Mouse (Mus musculus) thymus, adult 18-20 months (tissue): ENCODE measurements around the gene Olfr619.

ENCODE experiments used
- DNase-seq, 2 experiments: peaks; one replicate each; pipeline ENCODE4 v3.0.0; 2022; ENCODE audit warnings: mixed read lengths in 2 of 2

Gene Olfr619

DNA sequence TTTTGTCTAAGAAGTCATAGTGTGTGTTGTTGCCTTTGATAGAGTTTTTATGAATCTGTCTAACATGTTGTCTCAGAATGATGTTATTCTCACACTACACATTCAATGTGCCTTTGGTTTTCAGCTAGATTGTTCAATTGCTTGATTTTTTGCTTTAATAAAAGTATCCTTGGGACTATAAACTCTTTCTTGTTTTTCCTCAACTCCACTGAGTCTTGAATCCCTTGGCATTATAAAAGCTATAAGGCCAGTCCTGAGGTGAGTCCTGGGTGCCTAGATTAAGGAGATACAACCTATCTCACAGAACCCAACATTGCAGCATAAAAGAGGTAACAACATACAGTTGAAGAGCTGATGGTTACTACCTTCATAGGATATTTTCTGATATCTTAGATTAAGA lies at the start of gene Olfr619:
Gene Olfr619, plus strand, starts transcription at position 301 of the 400 bp plus-strand sequence.
- DNase-seq: no peak

GRCm38 (mm10) chr7:103555779-103556178 lies 44.6 kb upstream of the Olfr619 start, which contains the start of gene Olfr615:
Gene Olfr615 (plus strand): TSS chr7:103556079.
- DNase-seq: no peak

GRCm38 (mm10) chr7:103569043-103569442 lies 31.3 kb upstream of the Olfr619 start, which contains the start of gene Olfr616:
Gene Olfr616 (minus strand): TSS chr7:103569143.
- DNase-seq: no peak

GRCm38 (mm10) chr7:103572761-103573160 lies 27.6 kb upstream of the Olfr619 start, which contains the start of gene Olfr617:
Gene Olfr617 (plus strand): TSS chr7:103573061.
- no peak for DNase-seq

DNA sequence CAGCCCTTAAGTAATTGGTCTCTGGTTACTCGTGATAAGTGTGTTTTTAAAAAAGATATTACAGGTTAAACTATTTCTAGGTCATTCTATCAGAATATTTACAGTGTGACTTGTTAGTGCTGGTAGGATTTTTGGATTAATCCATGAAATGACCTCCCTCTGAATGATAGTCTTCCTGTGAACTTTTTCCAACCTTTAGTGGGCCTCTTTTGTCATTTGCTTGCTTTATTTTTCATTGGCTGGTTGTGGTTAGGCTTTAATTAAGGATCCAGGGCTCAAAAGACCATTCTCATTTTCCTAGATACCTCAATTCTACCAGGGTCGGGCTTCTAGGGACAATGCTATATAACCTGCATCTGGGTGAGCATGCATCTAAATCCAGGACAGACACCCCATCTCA lies 10.6 kb upstream of the Olfr619 start, which contains the start of gene Olfr618:
Gene Olfr618, plus strand, starts transcription at position 301 of the 400 bp plus-strand sequence.
- DNase-seq: no peak

- DNase-seq: no peak
These were observed 7.0 kb downstream of the Olfr619 start for GRCm38 (mm10) chr7:103607425-103607824.

- DNase-seq: no peak
These were observed 12.1 kb downstream of the Olfr619 start, which contains the start of gene Olfr620 for GRCm38 (mm10) chr7:103612434-103612833. Gene Olfr620 (minus strand): TSS chr7:103612534.

- DNase-seq: no peak
These were observed 36.4 kb downstream of the Olfr619 start for GRCm38 (mm10) chr7:103636795-103637194.

DNA sequence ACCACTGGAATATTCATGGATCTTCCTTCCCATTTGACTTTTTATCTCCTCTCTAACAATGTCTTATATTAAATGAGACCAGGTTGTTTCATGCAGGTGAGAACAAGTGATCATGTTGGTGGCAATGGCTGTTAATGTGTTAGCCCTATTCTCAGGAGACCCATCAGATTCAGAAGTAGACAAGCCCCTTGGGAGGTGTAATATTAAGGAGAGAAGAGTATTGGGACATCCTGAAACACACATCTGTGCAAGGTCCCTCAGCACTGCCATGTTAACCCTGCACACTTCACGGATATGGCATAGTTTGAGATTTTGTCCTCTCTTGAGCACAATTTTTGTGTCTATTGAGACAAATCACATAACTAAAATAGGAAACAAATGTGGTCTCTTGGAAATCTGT lies 42.2 kb downstream of the Olfr619 start, which contains the start of gene Olfr622:
Gene Olfr622, minus strand, starts transcription at position 101 of the 400 bp plus-strand sequence.
- DNase-seq: no peak

GRCm38 (mm10) chr7:103644070-103644469 lies 43.7 kb downstream of the Olfr619 start:
- DNase-seq: no peak
